8 mouse cellular contexts compared by ENCODE assay signal in genomic region chr6:119902204-119903080, GRCm38 (mm10). TPM values are rescaled to one million over a fixed set of nuclear protein-coding genes. Genes with fewer than 3 reads are reported as not detected.
DNase-seq lines count a peak whose midpoint lies in the region; ATAC-seq and TF ChIP-seq lines count a peak whose summit lies in the region.

TSS of gene Rad52 (plus strand) at chr6:119902698.

- no peaks in the 10 kb centered on the region for H3K36me3 ChIP-seq in hindbrain, embryonic 14.5 days (replicated peaks; ENCODE audit: control insufficient read depth, insufficient read depth)

- TF ChIP-seq CTCF in Patski (IDR thresholded peaks at IDR 0.05) = no peak

- CTCF ChIA-PET in Patski (lab: Charles Lee) = interaction anchor here (1.4 kb wide), 1 partner anchor 39 kb away, joined by 4 read pairs; no protein-coding TSS in a partner anchor

- in situ Hi-C loops in Patski (cut with MboI; ENCODE audit: low pct_unique_long_range_greater_than_20kb) = no loop called here

- no peaks in the 10 kb centered on the region for H3K27me3 ChIP-seq in Patski
- H3K27me3 ChIP-seq in hindbrain, embryonic 14.5 days (ENCODE audit: control insufficient read depth, insufficient read depth, low read length) = no peaks in the 10 kb centered on the region

- H3K9ac ChIP-seq in hindbrain, embryonic 14.5 days = peak within 1 kb of the TSS; percentile 89

- H3K4me3 ChIP-seq in hindbrain, embryonic 14.5 days (replicated peaks; ENCODE audit: low read length) = peak within 1 kb of the TSS; percentile 84

- H3K9me3 ChIP-seq in hindbrain, embryonic 14.5 days (ENCODE audit: control insufficient read depth, low read length) = no peaks in the 10 kb centered on the region

- ATAC-seq in Patski = peak; percentile 52
- peak; percentile 91 for ATAC-seq in hindbrain, embryonic 14.5 days (ENCODE audit: low FRiP score)

- WGBS in hindbrain, embryonic 14.5 days = 1% methylated on average over 66 of the region's 67 CpGs

- peak within 1 kb of the TSS; percentile 50 for H3K4me2 ChIP-seq in hindbrain, embryonic 14.5 days (replicated peaks)

- POLR2A ChIA-PET in Patski (lab: Charles Lee) = interaction anchor here (0.6 to 1.6 kb wide), 3 partner anchors 15 to 181 kb away, joined by 3 to 6 read pairs (median 3); no protein-coding TSS in a partner anchor

- H3K27ac ChIP-seq in hindbrain, embryonic 14.5 days = peak within 1 kb of the TSS; percentile 90

- peaks cover 7% of the 10 kb centered on the region for H3K4me1 ChIP-seq in hindbrain, embryonic 14.5 days (replicated peaks; ENCODE audit: control insufficient read depth, insufficient read depth, low read length)

- DNase-seq in Patski (ENCODE audit: low read depth, low spot score) = peak; percentile 49
- peak; percentile 89 to 90 for DNase-seq in cerebellum, postnatal 14 days
- peak; percentile 79 to 82 for DNase-seq in frontal cortex, postnatal 25 days (ENCODE audit: low spot score in 2 of 2)
- peak; percentile 87 for DNase-seq in hindbrain, embryonic 14.5 days (ENCODE audit: low spot score)
- peak; percentile 86 to 88 for DNase-seq in layer of hippocampus, postnatal 36 days
- peak; percentile 90 for DNase-seq in lung, postnatal 36 days
- peak; percentile 96 for DNase-seq in retina, postnatal 1 day
- peak; percentile 73 to 82 for DNase-seq in urinary bladder, adult 18-20 months (ENCODE audit: low spot score in 2 of 2)

RNA-seq across cellular contexts. Expression of gene Rad52, which starts in this region (rescaled TPM):
- polyA plus RNA-seq in Patski (2021) = 23.8 TPM
- polyA plus RNA-seq in hindbrain, embryonic 14.5 days (2014; fragmentation: Nextera tagmentation; extraction: Ambion mirVana) = 21.8 and 25.4 TPM in 2 replicates
- 10 to 100 TPM; 37.3 to 37.7 TPM for total RNA-seq in layer of hippocampus, postnatal 36 days (2021)

Comparison
In these comparisons a context has a peak if more than half of its experiments do, and no peak if none do; other contexts are left out.
1. Peak in every context shown above with its lines: DNase-seq, ATAC-seq, H3K4me3 ChIP-seq and H3K27ac ChIP-seq.